ENCODE assay signal across 11 mouse cellular contexts in genomic region chr13:48853947-48854346, GRCm38 (mm10). TPM values are rescaled to one million over a fixed set of nuclear protein-coding genes. Genes with fewer than 3 reads are reported as not detected.
DNase-seq lines count a peak whose midpoint lies in the region; ATAC-seq and TF ChIP-seq lines count a peak whose summit lies in the region.
"Had no signal": no experiment of that assay in that cellular context is flagged by ENCODE, and none has a peak within 500 bp of the region (broad histone marks: within the 10 kb centered on the region; RNA-seq: fewer than 3 reads in every experiment).

No protein-coding gene starts in this region.

- H3K36me3 ChIP-seq in forebrain, embryonic 13.5 days (ENCODE audit: poor library complexity, severe bottlenecking), result no peaks in the 10 kb centered on the region
- H3K36me3 ChIP-seq in forebrain, embryonic 10.5 days (replicated peaks), result 0 out of 2 replicates have a peak, but pooled peaks cover 3% of the 10 kb centered on the region
- no peaks in the 10 kb centered on the region for H3K36me3 ChIP-seq in hindbrain, embryonic 13.5 days
- H3K36me3 ChIP-seq in liver, postnatal 0 days (replicated peaks; ENCODE audit: insufficient read depth, low read length), result no peaks in the 10 kb centered on the region

- 53% methylated on average over 3 of the region's 3 CpGs for WGBS in forebrain, embryonic 13.5 days
- 54% methylated on average over 3 of the region's 3 CpGs for WGBS in forebrain, embryonic 10.5 days
- 59% methylated on average over 3 of the region's 3 CpGs for WGBS in hindbrain, embryonic 13.5 days
- WGBS in liver, postnatal 0 days (ENCODE audit: insufficient replicate concordance), result 52% methylated on average over 3 of the region's 3 CpGs

- H3K4me1 ChIP-seq in forebrain, embryonic 13.5 days, result peaks cover 70% of the 10 kb centered on the region
- H3K4me1 ChIP-seq in forebrain, embryonic 10.5 days, result peaks cover 81% of the 10 kb centered on the region
- peaks cover 89% of the 10 kb centered on the region for H3K4me1 ChIP-seq in hindbrain, embryonic 13.5 days (replicated peaks)
- peaks cover 20% of the 10 kb centered on the region for H3K4me1 ChIP-seq in liver, postnatal 0 days (ENCODE audit: insufficient read depth)

- no peak overlapping the region for H3K4me2 ChIP-seq in forebrain, embryonic 13.5 days
- H3K4me2 ChIP-seq in hindbrain, embryonic 13.5 days, result no peak overlapping the region
- H3K4me2 ChIP-seq in liver, postnatal 0 days (ENCODE audit: low read depth, low read length), result no peak overlapping the region
- H3K4me2 ChIP-seq: heart, embryonic 11.5 days had no signal

- no peaks in the 10 kb centered on the region for H3K27me3 ChIP-seq in forebrain, embryonic 13.5 days
- no peaks in the 10 kb centered on the region for H3K27me3 ChIP-seq in forebrain, embryonic 10.5 days (ENCODE audit: poor library complexity, severe bottlenecking)
- H3K27me3 ChIP-seq in hindbrain, embryonic 13.5 days, result no peaks in the 10 kb centered on the region
- H3K27me3 ChIP-seq in liver, postnatal 0 days (ENCODE audit: insufficient read depth, low read length), result no peaks in the 10 kb centered on the region

- no peak overlapping the region for H3K9ac ChIP-seq in forebrain, embryonic 13.5 days
- no peak overlapping the region for H3K9ac ChIP-seq in hindbrain, embryonic 13.5 days
- no peak overlapping the region for H3K9ac ChIP-seq in liver, postnatal 0 days (replicated peaks)

- H3K9me3 ChIP-seq in forebrain, embryonic 13.5 days (replicated peaks), result no peaks in the 10 kb centered on the region
- no peaks in the 10 kb centered on the region for H3K9me3 ChIP-seq in forebrain, embryonic 10.5 days
- no peaks in the 10 kb centered on the region for H3K9me3 ChIP-seq in hindbrain, embryonic 13.5 days
- no peaks in the 10 kb centered on the region for H3K9me3 ChIP-seq in liver, postnatal 0 days (ENCODE audit: low read length)

- no peak for TF ChIP-seq EP300 in liver, postnatal 0 days (IDR thresholded peaks at IDR 0.05; ENCODE audit: low read depth)

- ATAC-seq in forebrain, embryonic 13.5 days, result no peak
- no peak for ATAC-seq in hindbrain, embryonic 13.5 days (ENCODE audit: low FRiP score)
- ATAC-seq in liver, postnatal 0 days, result peak; percentile 35

- TF ChIP-seq CTCF in liver, postnatal 0 days (IDR thresholded peaks at IDR 0.05; ENCODE audit: low read depth), result 0 out of 2 replicates have a peak, but pooled peaks have one; percentile 12

- H3K4me3 ChIP-seq in forebrain, embryonic 13.5 days, result no peak overlapping the region
- H3K4me3 ChIP-seq in forebrain, embryonic 10.5 days, result no peak overlapping the region
- no peak overlapping the region for H3K4me3 ChIP-seq in hindbrain, embryonic 13.5 days
- H3K4me3 ChIP-seq in liver, postnatal 0 days (ENCODE audit: low read depth, low read length), result no peak overlapping the region

- no peak for DNase-seq in forebrain, embryonic 10.5 days (ENCODE audit: extremely low spot score, low spot score)
- DNase-seq in liver, postnatal 0 days, result no peak
- DNase-seq in retina, postnatal 1 day, result peak; percentile 65
- DNase-seq in left cerebral cortex, adult 8-10 months (ENCODE audit: low spot score in 2 of 2), result no peak
- no peak for DNase-seq in cerebellum, adult 11 months
- DNase-seq in right cerebral cortex, postnatal 10 days (ENCODE audit: low spot score in 2 of 2), result no peak
- DNase-seq: embryo, embryonic 11 days; lung, postnatal 4 days had no signal

- 0 out of 2 replicates have a peak overlapping the region, but pooled peaks have one; percentile 54 for H3K27ac ChIP-seq in forebrain, embryonic 13.5 days
- no peak overlapping the region for H3K27ac ChIP-seq in forebrain, embryonic 10.5 days
- H3K27ac ChIP-seq in hindbrain, embryonic 13.5 days, result peak overlapping the region; percentile 81
- no peak overlapping the region for H3K27ac ChIP-seq in liver, postnatal 0 days (ENCODE audit: low read depth)

RNA-seq across cellular contexts. Expression of gene Phf2, which starts 17.0 kb away (rescaled TPM):
- 10.6 and 10.9 TPM in 2 replicates for polyA plus RNA-seq in forebrain, embryonic 13.5 days (2015; fragmentation: Nextera tagmentation; extraction: Ambion mirVana)
- 7.7 TPM in 2 replicates for polyA plus RNA-seq in forebrain, embryonic 10.5 days (2016; fragmentation: Nextera tagmentation; extraction: Ambion mirVana)
- 9.4 and 9.6 TPM in 2 replicates for polyA plus RNA-seq in hindbrain, embryonic 13.5 days (2015; fragmentation: Nextera tagmentation; extraction: Ambion mirVana)
- polyA plus RNA-seq in liver, postnatal 0 days (2015; fragmentation: Nextera tagmentation; extraction: Ambion mirVana), result 1.5 and 1.6 TPM in 2 replicates
- 10 to 100 TPM; 33.9 to 36.4 (median 34.3) TPM for total RNA-seq in left cerebral cortex, adult 8-10 months (2022)

Comparison
In these comparisons a context has a peak if more than half of its experiments do, and no peak if none do; other contexts are left out.
1. H3K27ac ChIP-seq: peak in forebrain, embryonic 13.5 days (single experiment) and hindbrain, embryonic 13.5 days (single experiment); none in forebrain, embryonic 10.5 days (single experiment) and liver, postnatal 0 days (single experiment).